Mouse (Mus musculus) midbrain, embryonic 11.5 days (tissue): ENCODE results near the gene Slc45a3. TPM values are rescaled to one million over a fixed set of nuclear protein-coding genes. Genes with fewer than 3 reads are reported as not detected.

Experiments used
- ATAC-seq: fragments of 200-750 bp; cut with Nextera tagmentation; 2 replicates; pipeline ENCODE4 v1.8.0; 2017; ENCODE audit warnings: moderate TSS enrichment, moderate library complexity; ENCODE audit not compliant: low FRiP score
- DNase-seq: peaks from one replicate; pipeline ENCODE4 v3.0.0; 2015; ENCODE audit warnings: low spot score; ENCODE audit errors: missing footprints
- H3K27ac ChIP-seq: fragments of 300-500 bp; sonication (generic); 2 replicates; pipeline ENCODE4 v1.5.1; 2014; ENCODE audit warnings: low read depth, low read length
- H3K27me3 ChIP-seq: fragments of 300-500 bp; sonication (generic); 2 replicates; pipeline ENCODE4 v1.6.1; 2014; ENCODE audit warnings: mild to moderate bottlenecking, low read length, moderate library complexity, mixed read lengths; ENCODE audit not compliant: control insufficient read depth, insufficient read depth
- H3K36me3 ChIP-seq: fragments of 300-500 bp; sonication (generic); 2 replicates; pipeline ENCODE4 v1.6.1; 2014; ENCODE audit warnings: mild to moderate bottlenecking, low read length, moderate library complexity, mixed read lengths; ENCODE audit not compliant: control insufficient read depth, insufficient read depth
- H3K4me1 ChIP-seq: fragments of 300-500 bp; sonication (generic); 2 replicates; pipeline ENCODE4 v1.6.1; 2014; ENCODE audit warnings: low read length; ENCODE audit not compliant: control insufficient read depth, insufficient read depth
- H3K4me2 ChIP-seq: fragments of 300-500 bp; sonication (generic); 2 replicates; pipeline ENCODE4 v1.6.1; 2014; ENCODE audit warnings: mild to moderate bottlenecking, moderate library complexity
- H3K4me3 ChIP-seq: fragments of 300-500 bp; sonication (generic); 2 replicates; pipeline ENCODE4 v1.5.1; 2014; ENCODE audit warnings: low read depth, low read length
- H3K9ac ChIP-seq: fragments of 300-500 bp; sonication (generic); 2 replicates; pipeline ENCODE4 v1.6.1; 2014; ENCODE audit warnings: low read length
- H3K9me3 ChIP-seq: fragments of 300-500 bp; sonication (generic); 2 replicates; pipeline ENCODE4 v1.6.1; 2016; ENCODE audit warnings: low read length; ENCODE audit not compliant: control insufficient read depth
- WGBS: fragments of 180-500 bp; shearing (Covaris S2); extraction: QIAGEN DNeasy Blood & Tissue Kit; methylation state at CpG from one replicate; pipeline ENCODE4 v1.1.7; 2014; 5-methylcytosine and 5-hydroxymethylcytosine counted together
- polyA plus RNA-seq: library from polyadenylated mRNA; unstranded; fragments of >200 nt; fragmentation: Nextera tagmentation; extraction: Ambion mirVana; gene quantifications from 2 replicates; pipeline ENCODE4 v1.2.1, GENCODE M21; 2014

The Slc45a3 gene
- polyA plus RNA-seq, 1 experiment from 2014 or later, result 20.5 TPM

- Histone ChIP-seq H3K4me3 (peak overlapping the region; percentile 96), H3K4me1 (peaks cover 46% of the 10 kb centered on the region), H3K27me3 (peaks cover 7% of the 10 kb centered on the region; the same call in 1 of the 2 replicates), H3K27ac (peak overlapping the region; percentile 40), H3K9me3 (no peaks in the 10 kb centered on the region), H3K4me2 (peak overlapping the region; percentile 92), H3K9ac (peak overlapping the region; percentile 89), H3K36me3 (no peaks in the 10 kb centered on the region)
- ATAC-seq, result peak; percentile 80
- WGBS, result under 1% methylated on average over 70 of the region's 76 CpGs
- peak; percentile 93 for DNase-seq
Observed at GRCm38 (mm10) chr1:131963085-131963951, 551 bp downstream of the Slc45a3 start.

GRCm38 (mm10) chr1:131964100-131964499 lies 1.3 kb downstream of the Slc45a3 start:
- Histone ChIP-seq H3K4me1 (peaks cover 53% of the 10 kb centered on the region), H3K4me2 (peak overlapping the region; percentile 92), H3K27ac (no peak overlapping the region), H3K9ac (peak overlapping the region; percentile 89), H3K9me3 (no peaks in the 10 kb centered on the region), H3K36me3 (no peaks in the 10 kb centered on the region), H3K27me3 (peaks cover 7% of the 10 kb centered on the region; the same call in 1 of the 2 replicates), H3K4me3 (peak overlapping the region; percentile 96)
- ATAC-seq, result no peak
- 17% methylated on average over 5 of the region's 5 CpGs for WGBS
- DNase-seq, result no peak

- WGBS, result 59% methylated on average over 7 of the region's 7 CpGs
- peaks cover 7% of the 10 kb centered on the region; the same call in 1 of the 2 replicates for H3K27me3 ChIP-seq
- H3K9me3 ChIP-seq, result no peaks in the 10 kb centered on the region
- H3K4me1 ChIP-seq, result peaks cover 58% of the 10 kb centered on the region
- peak overlapping the region; percentile 89 for H3K9ac ChIP-seq
- no peaks in the 10 kb centered on the region for H3K36me3 ChIP-seq
- ATAC-seq (no peak), DNase-seq (no peak)
- H3K27ac ChIP-seq, result no peak overlapping the region; the same call in 1 of the 2 replicates
- peak overlapping the region; percentile 92 for H3K4me2 ChIP-seq
- peak overlapping the region; percentile 96 for H3K4me3 ChIP-seq
Observed at GRCm38 (mm10) chr1:131964580-131964979, 1.8 kb downstream of the Slc45a3 start.

- no peak for DNase-seq
- Histone ChIP-seq H3K4me2 (peak overlapping the region; percentile 38), H3K9ac (peak overlapping the region; percentile 37; the same call in 1 of the 2 replicates), H3K9me3 (no peaks in the 10 kb centered on the region), H3K4me1 (peaks cover 71% of the 10 kb centered on the region), H3K27ac (no peak overlapping the region), H3K27me3 (peaks cover 7% of the 10 kb centered on the region; the same call in 1 of the 2 replicates), H3K36me3 (no peaks in the 10 kb centered on the region), H3K4me3 (peak overlapping the region; percentile 7; the same call in 1 of the 2 replicates)
- WGBS, result 37% methylated on average over 5 of the region's 5 CpGs
- ATAC-seq, result no peak
Observed at GRCm38 (mm10) chr1:131965818-131966217, 3.1 kb downstream of the Slc45a3 start.

GRCm38 (mm10) chr1:131967336-131967735 lies 4.6 kb downstream of the Slc45a3 start:
- Histone ChIP-seq H3K4me3 (no peak overlapping the region), H3K4me2 (peak overlapping the region; percentile 38), H3K9me3 (no peaks in the 10 kb centered on the region), H3K4me1 (peaks cover 83% of the 10 kb centered on the region), H3K27ac (no peak overlapping the region), H3K9ac (peak overlapping the region; percentile 34), H3K36me3 (no peaks in the 10 kb centered on the region), H3K27me3 (peaks cover 7% of the 10 kb centered on the region; the same call in 1 of the 2 replicates)
- ATAC-seq, result no peak
- no peak for DNase-seq
- WGBS, result 71% methylated on average over 7 of the region's 7 CpGs

- 32% methylated on average over 3 of the region's 3 CpGs for WGBS
- H3K4me2 ChIP-seq, result no peak overlapping the region
- no peak for ATAC-seq
Observed at GRCm38 (mm10) chr1:131968556-131968955, 5.8 kb downstream of the Slc45a3 start.

GRCm38 (mm10) chr1:131968983-131969382 lies 6.2 kb downstream of the Slc45a3 start:
- peaks cover 93% of the 10 kb centered on the region for H3K4me1 ChIP-seq
- peak overlapping the region; percentile 97; the same call in 1 of the 2 replicates for H3K27ac ChIP-seq
- WGBS, result 71% methylated on average over 6 of the region's 6 CpGs
- H3K36me3 ChIP-seq, result no peaks in the 10 kb centered on the region
- 0 out of 2 replicates have a peak, but pooled peaks cover 4% of the 10 kb centered on the region for H3K27me3 ChIP-seq
- ATAC-seq, result no peak
- no peak overlapping the region for H3K4me2 ChIP-seq
- H3K9ac ChIP-seq, result no peak overlapping the region
- H3K4me3 ChIP-seq, result no peak overlapping the region
- no peaks in the 10 kb centered on the region for H3K9me3 ChIP-seq
- no peak for DNase-seq

More at GRCm38 (mm10) chr1:131968556-131968955, 5.8 kb downstream of the Slc45a3 start:
- H3K4me3 ChIP-seq, result no peak overlapping the region
- H3K9me3 ChIP-seq, result no peaks in the 10 kb centered on the region
- H3K4me1 ChIP-seq, result peaks cover 93% of the 10 kb centered on the region
- 0 out of 2 replicates have a peak, but pooled peaks cover 4% of the 10 kb centered on the region for H3K27me3 ChIP-seq
- DNase-seq, result no peak
- H3K27ac ChIP-seq, result peak overlapping the region; percentile 30; the same call in 1 of the 2 replicates
- H3K36me3 ChIP-seq, result no peaks in the 10 kb centered on the region
- no peak overlapping the region for H3K9ac ChIP-seq

- Histone ChIP-seq H3K4me1 (peaks cover 91% of the 10 kb centered on the region), H3K4me3 (no peak overlapping the region), H3K9me3 (no peaks in the 10 kb centered on the region), H3K27ac (peak overlapping the region; percentile 97), H3K4me2 (no peak overlapping the region), H3K27me3 (no peaks in the 10 kb centered on the region), H3K36me3 (no peaks in the 10 kb centered on the region), H3K9ac (no peak overlapping the region)
- 46% methylated on average over 4 of the region's 4 CpGs for WGBS
- DNase-seq, result no peak
- no peak for ATAC-seq
Observed at GRCm38 (mm10) chr1:131969825-131970224, 7.1 kb downstream of the Slc45a3 start.

GRCm38 (mm10) chr1:131970322-131970660 lies 7.5 kb downstream of the Slc45a3 start:
- no peak; the same call in 1 of the 2 replicates for ATAC-seq
- 35% methylated on average over 5 of the region's 5 CpGs for WGBS
- Histone ChIP-seq H3K4me2 (peak overlapping the region; percentile 58), H3K36me3 (no peaks in the 10 kb centered on the region), H3K9me3 (no peaks in the 10 kb centered on the region), H3K4me3 (peak overlapping the region; percentile 9; the same call in 1 of the 2 replicates), H3K27ac (peak overlapping the region; percentile 97), H3K9ac (peak overlapping the region; percentile 75; the same call in 1 of the 2 replicates), H3K27me3 (no peaks in the 10 kb centered on the region), H3K4me1 (peaks cover 93% of the 10 kb centered on the region)
- DNase-seq, result no peak
